Mouse (Mus musculus): ENCODE results near the gene Galnt2.

- TF ChIP-seq CTCF (IDR thresholded peaks at IDR 0.05; ENCODE audit: insufficient read depth, low read length) (no peak), POLR2A (IDR thresholded peaks at IDR 0.05; ENCODE audit: borderline replicate concordance, extremely low read depth, low read depth, low read length) (no peak)
Observed at GRCm38 (mm10) chr8:124317191-124317682, 86.0 kb downstream of the Galnt2 start.
